In genomic region chr16:49857504-49858160, GRCm38 (mm10) we compare ENCODE assay signal across 8 mouse cellular contexts. TPM values are rescaled to one million over a fixed set of nuclear protein-coding genes. Genes with fewer than 3 reads are reported as not detected.
A peak's percentile ranks its signal among the peaks of the same experiment; 100 is the strongest.
DNase-seq lines count a peak whose midpoint lies in the region; ATAC-seq and TF ChIP-seq lines count a peak whose summit lies in the region.

No protein-coding gene starts in this region.

- peak overlapping the region; percentile 72 for H3K4me2 ChIP-seq in neural tube, embryonic 13.5 days

- peaks cover 37% of the 10 kb centered on the region; the same call in 1 of the 2 replicates for H3K79me2 ChIP-seq in liver, adult 2 months (ENCODE audit: control insufficient read depth, insufficient read depth, low read length)

- no peak for TF ChIP-seq POLR2A in bone marrow macrophage, adult 2 months (IDR thresholded peaks at IDR 0.05; ENCODE audit: borderline replicate concordance, low read depth, low read length)
- TF ChIP-seq POLR2A in liver, adult 2 months (IDR thresholded peaks at IDR 0.05; ENCODE audit: extremely low read depth, insufficient read depth, low read length): no peak

- 77% methylated on average over 8 of the region's 8 CpGs for WGBS in heart, embryonic 10.5 days
- 20% methylated on average over 8 of the region's 8 CpGs for WGBS in liver, adult 2 months
- 53% methylated on average over 8 of the region's 8 CpGs for WGBS in neural tube, embryonic 13.5 days

- ATAC-seq in neural tube, embryonic 13.5 days (ENCODE audit: low read depth): no peak

- H3K9me3 ChIP-seq in heart, embryonic 10.5 days: no peaks in the 10 kb centered on the region
- H3K9me3 ChIP-seq in neural tube, embryonic 13.5 days: no peaks in the 10 kb centered on the region

- H3K4me1 ChIP-seq in bone marrow macrophage, adult 2 months (ENCODE audit: control insufficient read depth, insufficient read depth, low read length): peaks cover 29% of the 10 kb centered on the region
- peaks cover 19% of the 10 kb centered on the region for H3K4me1 ChIP-seq in heart, embryonic 10.5 days
- H3K4me1 ChIP-seq in liver, adult 2 months (ENCODE audit: control insufficient read depth, insufficient read depth, low read length): peaks cover 28% of the 10 kb centered on the region
- H3K4me1 ChIP-seq in neural tube, embryonic 13.5 days (replicated peaks): peaks cover 34% of the 10 kb centered on the region

- DNase-seq in kidney, adult 9 months: peak; percentile 28
- DNase-seq in kidney, adult 18-20 months: no peak
- DNase-seq in heart, embryonic 10.5 days (ENCODE audit: low spot score): no peak
- peak; percentile 57 for DNase-seq in liver, adult 2 months (ENCODE audit: extremely low read depth, low read depth, low spot score)
- no peak for DNase-seq in right cerebral cortex, adult 2 months (ENCODE audit: low spot score in 2 of 2)
- no peak for DNase-seq in spleen, postnatal 14 days (ENCODE audit: low spot score in 2 of 2)

- peak overlapping the region; percentile 71 for H3K4me3 ChIP-seq in bone marrow macrophage, adult 2 months (ENCODE audit: insufficient read depth, low read length)
- H3K4me3 ChIP-seq in heart, embryonic 10.5 days: peak overlapping the region; percentile 87; the same call in 1 of the 2 replicates
- peak overlapping the region; percentile 55 for H3K4me3 ChIP-seq in liver, adult 2 months (ENCODE audit: insufficient read depth, low read depth, low read length)
- peak overlapping the region; percentile 92 for H3K4me3 ChIP-seq in neural tube, embryonic 13.5 days

- no peaks in the 10 kb centered on the region for H3K27me3 ChIP-seq in heart, embryonic 10.5 days (ENCODE audit: insufficient read depth, poor library complexity, severe bottlenecking)
- no peaks in the 10 kb centered on the region for H3K27me3 ChIP-seq in liver, adult 2 months (ENCODE audit: control insufficient read depth, insufficient read depth, low read length)
- H3K27me3 ChIP-seq in neural tube, embryonic 13.5 days: no peaks in the 10 kb centered on the region

- TF ChIP-seq CTCF in bone marrow macrophage, adult 2 months (IDR thresholded peaks at IDR 0.05; ENCODE audit: low read depth, low read length): no peak
- no peak for TF ChIP-seq CTCF in liver, adult 2 months (IDR thresholded peaks at IDR 0.05; ENCODE audit: low read depth, low read length)

- no peaks in the 10 kb centered on the region for H3K36me3 ChIP-seq in heart, embryonic 10.5 days
- peaks cover 5% of the 10 kb centered on the region; the same call in 1 of the 2 replicates for H3K36me3 ChIP-seq in liver, adult 2 months (ENCODE audit: control insufficient read depth, insufficient read depth, low read length)
- H3K36me3 ChIP-seq in neural tube, embryonic 13.5 days: no peaks in the 10 kb centered on the region

- peak overlapping the region; percentile 68 for H3K9ac ChIP-seq in liver, adult 2 months (ENCODE audit: low read depth, low read length)
- H3K9ac ChIP-seq in neural tube, embryonic 13.5 days: peak overlapping the region; percentile 56

- peak overlapping the region; percentile 90 for H3K27ac ChIP-seq in bone marrow macrophage, adult 2 months (ENCODE audit: insufficient read depth, low read depth, low read length)
- H3K27ac ChIP-seq in heart, embryonic 10.5 days: no peak overlapping the region
- peak overlapping the region; percentile 69 for H3K27ac ChIP-seq in liver, adult 2 months (replicated peaks; ENCODE audit: insufficient read depth, low read depth, low read length)
- no peak overlapping the region for H3K27ac ChIP-seq in neural tube, embryonic 13.5 days (replicated peaks)

RNA-seq across cellular contexts. Expression of gene Cd47, which starts 57.3 kb away (rescaled TPM):
- 310 and 315 TPM in 2 replicates for polyA plus RNA-seq in bone marrow macrophage, adult 2 months (2012; ENCODE audit: insufficient read depth, insufficient read length, missing spikeins)
- 49.0 and 50.3 TPM in 2 replicates for polyA plus RNA-seq in heart, embryonic 10.5 days (2016; fragmentation: Nextera tagmentation; extraction: Ambion mirVana)
- 87.7 and 99.9 TPM in 2 replicates for total RNA-seq in liver, adult 2 months (2014; rRNA removed)
- polyA plus RNA-seq in liver, adult 2 months (2012; rRNA removed): 34.7 and 40.3 TPM in 2 replicates
- polyA plus RNA-seq in neural tube, embryonic 13.5 days (2015; fragmentation: Nextera tagmentation; extraction: Ambion mirVana): 103 and 106 TPM in 2 replicates

Comparison
In these comparisons a context has a peak if more than half of its experiments do, and no peak if none do; other contexts are left out.
1. DNase-seq: peak in kidney, adult 9 months (single experiment) and liver, adult 2 months (single experiment); none in kidney, adult 18-20 months (single experiment), heart, embryonic 10.5 days (single experiment), right cerebral cortex, adult 2 months (0 of 2) and spleen, postnatal 14 days (0 of 2).
2. H3K27ac ChIP-seq: peak in bone marrow macrophage, adult 2 months (single experiment) and liver, adult 2 months (single experiment); none in heart, embryonic 10.5 days (single experiment) and neural tube, embryonic 13.5 days (single experiment).
3. Peak in every context shown above with its lines, with median percentiles within 50 percentile points of each other: H3K4me3 ChIP-seq.